Mouse (Mus musculus) hindbrain, embryonic 10.5 days (tissue): Measurements from ENCODE around the gene Rilp. TPM values are rescaled to one million over a fixed set of nuclear protein-coding genes. Genes with fewer than 3 reads are reported as not detected.

Experiments
- DNase-seq: peaks from one replicate; pipeline ENCODE4 v3.0.0-alpha.2; 2017; ENCODE audit warnings: low spot score
- H3K27ac ChIP-seq: fragments of 300-500 bp; sonication (generic); 2 replicates; pipeline ENCODE4 v1.5.1; 2016; ENCODE audit warnings: mild to moderate bottlenecking, moderate library complexity
- H3K27me3 ChIP-seq: fragments of 300-500 bp; sonication (generic); 2 replicates; pipeline ENCODE4 v1.6.1; 2016; ENCODE audit warnings: mild to moderate bottlenecking; ENCODE audit not compliant: poor library complexity, insufficient read depth, severe bottlenecking
- H3K36me3 ChIP-seq: fragments of 300-500 bp; sonication (generic); 2 replicates; pipeline ENCODE4 v1.6.1; 2016; ENCODE audit warnings: mild to moderate bottlenecking, moderate library complexity
- H3K4me1 ChIP-seq: fragments of 300-500 bp; sonication (generic); replicated peaks from 2 replicates; pipeline ENCODE4 v1.6.1; 2016; ENCODE audit warnings: mild to moderate bottlenecking
- H3K4me3 ChIP-seq: fragments of 300-500 bp; sonication (generic); 2 replicates; pipeline ENCODE4 v1.5.1; 2016; ENCODE audit warnings: mild to moderate bottlenecking, moderate library complexity
- H3K9me3 ChIP-seq: fragments of 300-500 bp; sonication (generic); 2 replicates; pipeline ENCODE4 v1.6.1; 2016; ENCODE audit warnings: mild to moderate bottlenecking, moderate library complexity
- WGBS: fragments of 180-500 bp; shearing (Covaris S2); methylation state at CpG from one replicate; pipeline ENCODE4 v1.1.7; 2016; 5-methylcytosine and 5-hydroxymethylcytosine counted together
- polyA plus RNA-seq: library from polyadenylated mRNA; unstranded; fragments of >200 nt; fragmentation: Nextera tagmentation; extraction: Ambion mirVana; gene quantifications from 2 replicates; pipeline ENCODE4 v1.2.1, GENCODE M21; 2016

The Rilp gene
- polyA plus RNA-seq, 1 experiment from 2014 or later: 0.65 TPM

GRCm38 (mm10) chr11:75530845-75531373, 21.0 kb downstream of the Rilp start:
- Histone ChIP-seq H3K36me3 (no peaks in the 10 kb centered on the region), H3K4me3 (peak overlapping the region; percentile 82), H3K27ac (peak overlapping the region; percentile 98), H3K9me3 (no peaks in the 10 kb centered on the region), H3K27me3 (0 out of 2 replicates have a peak, but pooled peaks cover 8% of the 10 kb centered on the region), H3K4me1 (peaks cover 35% of the 10 kb centered on the region)
- no peak for DNase-seq
- WGBS: under 1% methylated on average over 31 of the region's 31 CpGs

GRCm38 (mm10) chr11:75531469-75532242, 21.8 kb downstream of the Rilp start, which contains the start of gene Slc43a2:
Gene Slc43a2 (plus strand): TSS chr11:75531694.
- 0 out of 2 replicates have a peak, but pooled peaks cover 8% of the 10 kb centered on the region for H3K27me3 ChIP-seq
- DNase-seq: peak; percentile 97
- H3K9me3 ChIP-seq: no peaks in the 10 kb centered on the region
- H3K36me3 ChIP-seq: no peaks in the 10 kb centered on the region
- WGBS: under 1% methylated on average over 62 of the region's 62 CpGs
- H3K27ac ChIP-seq: peak within 1 kb of the TSS; percentile 98
- peak within 1 kb of the TSS; percentile 82 for H3K4me3 ChIP-seq
- peaks cover 35% of the 10 kb centered on the region for H3K4me1 ChIP-seq

GRCm38 (mm10) chr11:75532340-75533277, 22.7 kb downstream of the Rilp start:
- H3K36me3 ChIP-seq: no peaks in the 10 kb centered on the region
- 0 out of 2 replicates have a peak, but pooled peaks cover 8% of the 10 kb centered on the region for H3K27me3 ChIP-seq
- 17% methylated on average over 38 of the region's 38 CpGs for WGBS
- peaks cover 42% of the 10 kb centered on the region for H3K4me1 ChIP-seq
- H3K9me3 ChIP-seq: no peaks in the 10 kb centered on the region
- peak overlapping the region; percentile 98 for H3K27ac ChIP-seq
- peak; percentile 36 for DNase-seq
- H3K4me3 ChIP-seq: peak overlapping the region; percentile 82

- 0 out of 2 replicates have a peak overlapping the region, but pooled peaks have one; percentile 59 for H3K27ac ChIP-seq
- H3K9me3 ChIP-seq: no peaks in the 10 kb centered on the region
- 83% methylated on average over 6 of the region's 6 CpGs for WGBS
- H3K27me3 ChIP-seq: 0 out of 2 replicates have a peak, but pooled peaks cover 8% of the 10 kb centered on the region
- peak overlapping the region; percentile 82 for H3K4me3 ChIP-seq
- no peak for DNase-seq
- H3K36me3 ChIP-seq: no peaks in the 10 kb centered on the region
- H3K4me1 ChIP-seq: peaks cover 51% of the 10 kb centered on the region
These were observed 23.6 kb downstream of the Rilp start for GRCm38 (mm10) chr11:75533314-75534015.

- no peak for DNase-seq
- 0 out of 2 replicates have a peak, but pooled peaks cover 8% of the 10 kb centered on the region for H3K27me3 ChIP-seq
- H3K4me3 ChIP-seq: no peak overlapping the region
- no peaks in the 10 kb centered on the region for H3K36me3 ChIP-seq
- 0 out of 2 replicates have a peak overlapping the region, but pooled peaks have one; percentile 16 for H3K27ac ChIP-seq
- whole genome bisulfite sequencing: 61% methylated on average over 4 of the region's 4 CpGs
- no peaks in the 10 kb centered on the region for H3K9me3 ChIP-seq
- peaks cover 56% of the 10 kb centered on the region for H3K4me1 ChIP-seq
These were observed 24.6 kb downstream of the Rilp start for GRCm38 (mm10) chr11:75534286-75535033.

GRCm38 (mm10) chr11:75535106-75535795, 25.4 kb downstream of the Rilp start:
- Histone ChIP-seq H3K4me1 (peaks cover 56% of the 10 kb centered on the region), H3K36me3 (no peaks in the 10 kb centered on the region), H3K9me3 (no peaks in the 10 kb centered on the region), H3K27ac (0 out of 2 replicates have a peak overlapping the region, but pooled peaks have one; percentile 16), H3K27me3 (0 out of 2 replicates have a peak, but pooled peaks cover 8% of the 10 kb centered on the region), H3K4me3 (no peak overlapping the region)
- no peak for DNase-seq
- 58% methylated on average over 13 of the region's 13 CpGs for WGBS

GRCm38 (mm10) chr11:75536255-75537024, 26.5 kb downstream of the Rilp start:
- WGBS: 86% methylated on average over 12 of the region's 12 CpGs
- no peaks in the 10 kb centered on the region for H3K9me3 ChIP-seq
- H3K27ac ChIP-seq: no peak overlapping the region
- H3K36me3 ChIP-seq: peaks cover 2% of the 10 kb centered on the region; the same call in 1 of the 2 replicates
- H3K27me3 ChIP-seq: 0 out of 2 replicates have a peak, but pooled peaks cover 8% of the 10 kb centered on the region
- no peak overlapping the region for H3K4me3 ChIP-seq
- H3K4me1 ChIP-seq: peaks cover 59% of the 10 kb centered on the region
- DNase-seq: no peak

GRCm38 (mm10) chr11:75537025-75537414, 27.1 kb downstream of the Rilp start:
- 85% methylated on average over 8 of the region's 8 CpGs for WGBS
- no peak overlapping the region for H3K4me3 ChIP-seq
- 0 out of 2 replicates have a peak overlapping the region, but pooled peaks have one; percentile 81 for H3K27ac ChIP-seq

GRCm38 (mm10) chr11:75537491-75538183, 27.7 kb downstream of the Rilp start:
- H3K4me1 ChIP-seq: peaks cover 52% of the 10 kb centered on the region
- peak overlapping the region; percentile 10; the same call in 1 of the 2 replicates for H3K4me3 ChIP-seq
- no peaks in the 10 kb centered on the region for H3K9me3 ChIP-seq
- 40% methylated on average over 11 of the region's 11 CpGs for WGBS
- H3K36me3 ChIP-seq: peaks cover 2% of the 10 kb centered on the region; the same call in 1 of the 2 replicates
- DNase-seq: peak; percentile 44
- H3K27ac ChIP-seq: peak overlapping the region; percentile 81
- H3K27me3 ChIP-seq: 0 out of 2 replicates have a peak, but pooled peaks cover 8% of the 10 kb centered on the region

More at GRCm38 (mm10) chr11:75537025-75537414, 27.1 kb downstream of the Rilp start:
- Histone ChIP-seq H3K4me1 (peaks cover 58% of the 10 kb centered on the region), H3K9me3 (no peaks in the 10 kb centered on the region), H3K27me3 (0 out of 2 replicates have a peak, but pooled peaks cover 8% of the 10 kb centered on the region), H3K36me3 (peaks cover 2% of the 10 kb centered on the region; the same call in 1 of the 2 replicates)
- no peak for DNase-seq
